Mouse (Mus musculus): ENCODE results near the gene Mob3b. TPM values are rescaled to one million over a fixed set of nuclear protein-coding genes. Genes with fewer than 3 reads are reported as not detected.
A peak's percentile ranks its signal among the peaks of the same experiment; 100 is the strongest.

The Mob3b gene
- polyA plus RNA-seq (2015; fragmentation: Nextera tagmentation; extraction: Ambion mirVana), result 14.7 and 17.2 TPM in 2 replicates

GRCm38 (mm10) chr4:35156751-35157611 is at the start of gene Mob3b:
TSS of gene Mob3b (minus strand) at chr4:35157484.
- peak; percentile 76 for ATAC-seq (ENCODE audit: low FRiP score, low TSS enrichment)
- under 1% methylated on average over 50 of the region's 50 CpGs for WGBS
- peak within 1 kb of the TSS; percentile 79 for H3K4me2 ChIP-seq (replicated peaks; ENCODE audit: low read depth, low read length)

GRCm38 (mm10) chr4:35204659-35205058 is 47.4 kb upstream of the Mob3b start:
- H3K4me2 ChIP-seq (replicated peaks; ENCODE audit: low read depth, low read length), result no peak overlapping the region
- no peak for ATAC-seq (ENCODE audit: low FRiP score, low TSS enrichment)

More at GRCm38 (mm10) chr4:35156751-35157611, at the start of gene Mob3b:
- peaks cover 10% of the 10 kb centered on the region for H3K4me1 ChIP-seq (ENCODE audit: insufficient read depth, low read length)
- 0 out of 2 replicates have a peak, but pooled peaks cover 4% of the 10 kb centered on the region for H3K27me3 ChIP-seq (ENCODE audit: insufficient read depth, low read length)
- H3K36me3 ChIP-seq (ENCODE audit: insufficient read depth, low read length), result no peaks in the 10 kb centered on the region
- no peaks in the 10 kb centered on the region for H3K9me3 ChIP-seq (ENCODE audit: low read length)
- H3K27ac ChIP-seq (ENCODE audit: low read length), result peak within 1 kb of the TSS; percentile 81
- peak within 1 kb of the TSS; percentile 80 for H3K9ac ChIP-seq (replicated peaks; ENCODE audit: low read length)
- H3K4me3 ChIP-seq (ENCODE audit: low read length), result peak within 1 kb of the TSS; percentile 75

GRCm38 (mm10) chr4:35203724-35204123 is 46.4 kb upstream of the Mob3b start:
- H3K9ac ChIP-seq (replicated peaks; ENCODE audit: low read length), result no peak overlapping the region
- H3K4me3 ChIP-seq (ENCODE audit: low read length), result no peak overlapping the region
- H3K4me1 ChIP-seq (ENCODE audit: insufficient read depth, low read length), result no peaks in the 10 kb centered on the region; the same call in 1 of the 2 replicates
- no peak overlapping the region for H3K27ac ChIP-seq (ENCODE audit: low read length)
- ATAC-seq (ENCODE audit: low FRiP score, low TSS enrichment), result no peak
- H3K9me3 ChIP-seq (ENCODE audit: low read length), result no peaks in the 10 kb centered on the region
- H3K36me3 ChIP-seq (ENCODE audit: insufficient read depth, low read length), result 0 out of 2 replicates have a peak, but pooled peaks cover 2% of the 10 kb centered on the region
- no peak overlapping the region for H3K4me2 ChIP-seq (replicated peaks; ENCODE audit: low read depth, low read length)
- 85% methylated on average over 2 of the region's 2 CpGs for WGBS
- no peaks in the 10 kb centered on the region for H3K27me3 ChIP-seq (ENCODE audit: insufficient read depth, low read length)

More at GRCm38 (mm10) chr4:35204659-35205058, 47.4 kb upstream of the Mob3b start:
- H3K27me3 ChIP-seq (ENCODE audit: insufficient read depth, low read length), result no peaks in the 10 kb centered on the region
- H3K9me3 ChIP-seq (ENCODE audit: low read length), result no peaks in the 10 kb centered on the region
- no peak overlapping the region for H3K4me3 ChIP-seq (ENCODE audit: low read length)
- H3K9ac ChIP-seq (replicated peaks; ENCODE audit: low read length), result no peak overlapping the region
- H3K27ac ChIP-seq (ENCODE audit: low read length), result no peak overlapping the region
- WGBS, result 68% methylated on average over 7 of the region's 7 CpGs
- no peaks in the 10 kb centered on the region; the same call in 1 of the 2 replicates for H3K4me1 ChIP-seq (ENCODE audit: insufficient read depth, low read length)
- H3K36me3 ChIP-seq (ENCODE audit: insufficient read depth, low read length), result 0 out of 2 replicates have a peak, but pooled peaks cover 4% of the 10 kb centered on the region

- Histone ChIP-seq H3K4me3 (ENCODE audit: low read length) (no peak overlapping the region), H3K36me3 (ENCODE audit: insufficient read depth, low read length) (peaks cover 4% of the 10 kb centered on the region; the same call in 1 of the 2 replicates), H3K9me3 (ENCODE audit: low read length) (no peaks in the 10 kb centered on the region), H3K4me2 (replicated peaks; ENCODE audit: low read depth, low read length) (no peak overlapping the region), H3K9ac (replicated peaks; ENCODE audit: low read length) (no peak overlapping the region), H3K27me3 (ENCODE audit: insufficient read depth, low read length) (no peaks in the 10 kb centered on the region), H3K4me1 (ENCODE audit: insufficient read depth, low read length) (no peaks in the 10 kb centered on the region; the same call in 1 of the 2 replicates), H3K27ac (ENCODE audit: low read length) (no peak overlapping the region)
- WGBS, result 94% methylated on average over 5 of the region's 5 CpGs
- ATAC-seq (ENCODE audit: low FRiP score, low TSS enrichment), result no peak
Measured at GRCm38 (mm10) chr4:35201700-35202099, 44.4 kb upstream of the Mob3b start.

GRCm38 (mm10) chr4:35192725-35193124 is 35.4 kb upstream of the Mob3b start:
- Histone ChIP-seq H3K4me1 (ENCODE audit: insufficient read depth, low read length) (no peaks in the 10 kb centered on the region), H3K4me3 (ENCODE audit: low read length) (no peak overlapping the region), H3K36me3 (ENCODE audit: insufficient read depth, low read length) (peaks cover 2% of the 10 kb centered on the region; the same call in 1 of the 2 replicates), H3K4me2 (replicated peaks; ENCODE audit: low read depth, low read length) (no peak overlapping the region), H3K27me3 (ENCODE audit: insufficient read depth, low read length) (no peaks in the 10 kb centered on the region), H3K9me3 (ENCODE audit: low read length) (no peaks in the 10 kb centered on the region), H3K9ac (replicated peaks; ENCODE audit: low read length) (no peak overlapping the region), H3K27ac (ENCODE audit: low read length) (no peak overlapping the region)
- 35% methylated on average over 7 of the region's 7 CpGs for WGBS
- no peak for ATAC-seq (ENCODE audit: low FRiP score, low TSS enrichment)

- Histone ChIP-seq H3K4me2 (replicated peaks; ENCODE audit: low read depth, low read length) (no peak overlapping the region), H3K4me3 (ENCODE audit: low read length) (no peak overlapping the region), H3K9me3 (ENCODE audit: low read length) (no peaks in the 10 kb centered on the region), H3K27ac (ENCODE audit: low read length) (no peak overlapping the region), H3K4me1 (ENCODE audit: insufficient read depth, low read length) (no peaks in the 10 kb centered on the region), H3K9ac (replicated peaks; ENCODE audit: low read length) (no peak overlapping the region), H3K27me3 (ENCODE audit: insufficient read depth, low read length) (no peaks in the 10 kb centered on the region), H3K36me3 (ENCODE audit: insufficient read depth, low read length) (no peaks in the 10 kb centered on the region)
- 75% methylated on average over 5 of the region's 5 CpGs for WGBS
- no peak for ATAC-seq (ENCODE audit: low FRiP score, low TSS enrichment)
Measured at GRCm38 (mm10) chr4:35189794-35190193, 32.5 kb upstream of the Mob3b start.

- no peaks in the 10 kb centered on the region for H3K9me3 ChIP-seq (ENCODE audit: low read length)
- no peak overlapping the region for H3K9ac ChIP-seq (replicated peaks; ENCODE audit: low read length)
- no peak overlapping the region for H3K4me3 ChIP-seq (ENCODE audit: low read length)
- no peak overlapping the region for H3K27ac ChIP-seq (ENCODE audit: low read length)
- no peak for ATAC-seq (ENCODE audit: low FRiP score, low TSS enrichment)
- H3K4me1 ChIP-seq (ENCODE audit: insufficient read depth, low read length), result no peaks in the 10 kb centered on the region
- H3K36me3 ChIP-seq (ENCODE audit: insufficient read depth, low read length), result no peaks in the 10 kb centered on the region
- WGBS, result 87% methylated on average over 8 of the region's 8 CpGs
- H3K4me2 ChIP-seq (replicated peaks; ENCODE audit: low read depth, low read length), result no peak overlapping the region
- no peaks in the 10 kb centered on the region for H3K27me3 ChIP-seq (ENCODE audit: insufficient read depth, low read length)
Measured at GRCm38 (mm10) chr4:35187617-35188326, 30.5 kb upstream of the Mob3b start.

- Histone ChIP-seq H3K36me3 (ENCODE audit: insufficient read depth, low read length) (no peaks in the 10 kb centered on the region), H3K4me3 (ENCODE audit: low read length) (no peak overlapping the region), H3K9me3 (ENCODE audit: low read length) (no peaks in the 10 kb centered on the region), H3K9ac (replicated peaks; ENCODE audit: low read length) (no peak overlapping the region), H3K4me2 (replicated peaks; ENCODE audit: low read depth, low read length) (no peak overlapping the region), H3K27me3 (ENCODE audit: insufficient read depth, low read length) (no peaks in the 10 kb centered on the region), H3K4me1 (ENCODE audit: insufficient read depth, low read length) (0 out of 2 replicates have a peak, but pooled peaks cover 5% of the 10 kb centered on the region), H3K27ac (ENCODE audit: low read length) (no peak overlapping the region)
- ATAC-seq (ENCODE audit: low FRiP score, low TSS enrichment), result no peak
- 56% methylated on average over 12 of the region's 12 CpGs for WGBS
Measured at GRCm38 (mm10) chr4:35177926-35178645, 20.8 kb upstream of the Mob3b start.

GRCm38 (mm10) chr4:35175566-35175965 is 18.3 kb upstream of the Mob3b start:
- Histone ChIP-seq H3K4me2 (replicated peaks; ENCODE audit: low read depth, low read length) (no peak overlapping the region), H3K27ac (ENCODE audit: low read length) (no peak overlapping the region), H3K4me3 (ENCODE audit: low read length) (no peak overlapping the region), H3K4me1 (ENCODE audit: insufficient read depth, low read length) (0 out of 2 replicates have a peak, but pooled peaks cover 5% of the 10 kb centered on the region), H3K27me3 (ENCODE audit: insufficient read depth, low read length) (no peaks in the 10 kb centered on the region), H3K36me3 (ENCODE audit: insufficient read depth, low read length) (no peaks in the 10 kb centered on the region), H3K9ac (replicated peaks; ENCODE audit: low read length) (no peak overlapping the region), H3K9me3 (ENCODE audit: low read length) (no peaks in the 10 kb centered on the region)
- WGBS, result 88% methylated on average over 2 of the region's 2 CpGs
- no peak for ATAC-seq (ENCODE audit: low FRiP score, low TSS enrichment)
